Mouse (Mus musculus) neural tube, embryonic 15.5 days (tissue): ENCODE data around the gene Tmem89. TPM values are rescaled to one million over a fixed set of nuclear protein-coding genes. Genes with fewer than 3 reads are reported as not detected.
A peak's percentile ranks its signal among the peaks of the same experiment; 100 is the strongest.

Source experiments
- ATAC-seq: fragments of 200-750 bp; cut with Nextera tagmentation; 2 replicates; pipeline ENCODE4 v1.8.0; 2017; ENCODE audit warnings: mild to moderate bottlenecking, moderate TSS enrichment, moderate library complexity; ENCODE audit not compliant: low FRiP score
- H3K27ac ChIP-seq: fragments of 300-500 bp; sonication (generic); replicated peaks from 2 replicates; pipeline ENCODE4 v1.5.1; 2015; ENCODE audit warnings: mild to moderate bottlenecking, inconsistent platforms
- H3K27me3 ChIP-seq: fragments of 300-500 bp; sonication (generic); replicated peaks from 2 replicates; pipeline ENCODE4 v1.6.1; 2015; ENCODE audit warnings: inconsistent platforms
- H3K36me3 ChIP-seq: fragments of 300-500 bp; sonication (generic); 2 replicates; pipeline ENCODE4 v1.6.1; 2015; ENCODE audit warnings: inconsistent platforms
- H3K4me1 ChIP-seq: fragments of 300-500 bp; sonication (generic); 2 replicates; pipeline ENCODE4 v1.6.1; 2015; ENCODE audit warnings: inconsistent platforms
- H3K4me2 ChIP-seq: fragments of 300-500 bp; sonication (generic); 2 replicates; pipeline ENCODE4 v1.6.1; 2015; ENCODE audit warnings: inconsistent platforms, mild to moderate bottlenecking, moderate library complexity
- H3K4me3 ChIP-seq: fragments of 300-500 bp; sonication (generic); replicated peaks from 2 replicates; pipeline ENCODE4 v1.5.1; 2015; ENCODE audit warnings: mild to moderate bottlenecking, inconsistent platforms
- H3K9ac ChIP-seq: fragments of 300-500 bp; sonication (generic); replicated peaks from 2 replicates; pipeline ENCODE4 v1.6.1; 2015; ENCODE audit warnings: mild to moderate bottlenecking, inconsistent platforms
- H3K9me3 ChIP-seq: fragments of 300-500 bp; sonication (generic); replicated peaks from 2 replicates; pipeline ENCODE4 v1.6.1; 2016; ENCODE audit warnings: inconsistent platforms
- WGBS: fragments of 180-500 bp; shearing (Covaris S2); methylation state at CpG from one replicate; pipeline ENCODE4 v1.1.7; 2015; ENCODE audit warnings: mixed read lengths; 5-methylcytosine and 5-hydroxymethylcytosine counted together
- polyA plus RNA-seq: library from polyadenylated mRNA; unstranded; fragments of >200 nt; fragmentation: Nextera tagmentation; extraction: Ambion mirVana; gene quantifications from 2 replicates; pipeline ENCODE4 v1.2.1, GENCODE M21; 2015

Tmem89 gene
- polyA plus RNA-seq, 1 experiment from 2014 or later: not detected

DNA sequence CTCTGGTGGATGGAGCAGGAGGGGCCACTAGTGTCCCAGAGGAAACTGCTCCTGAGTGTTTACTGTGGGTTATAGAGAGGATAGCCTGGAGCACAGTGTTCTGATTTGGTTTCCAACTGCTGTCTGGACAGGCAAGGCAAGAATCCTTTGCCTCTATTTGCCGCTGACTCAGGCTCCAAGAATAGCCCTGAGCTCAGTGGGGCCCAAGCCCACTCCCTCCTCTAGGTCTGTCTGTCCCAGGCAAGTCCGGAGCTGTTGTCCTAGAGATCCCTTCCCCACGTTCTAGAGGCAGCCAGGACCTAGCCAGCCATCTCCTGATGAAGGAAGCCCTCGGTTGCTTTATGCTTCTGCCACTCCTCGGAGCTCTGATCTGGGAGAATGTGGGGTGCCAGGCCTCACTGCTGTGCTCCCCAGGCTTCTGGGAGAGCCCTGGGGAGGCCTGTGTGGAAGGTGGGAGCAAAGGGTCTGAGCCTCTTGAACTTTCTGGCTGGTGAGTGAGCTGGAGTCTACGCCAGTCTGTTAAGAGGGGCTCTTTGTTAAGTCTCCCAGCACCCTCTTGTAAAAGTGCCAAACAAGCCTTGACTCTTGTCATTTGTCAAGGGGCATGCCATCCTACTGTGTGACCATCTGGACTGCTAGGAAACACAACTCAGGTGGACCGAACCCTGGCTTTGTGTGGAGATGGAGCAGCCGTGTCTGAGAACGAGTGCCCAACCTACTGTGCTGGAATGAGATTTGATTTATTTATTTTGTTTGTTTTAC lies 35.7 kb downstream of the Tmem89 start:
- Histone ChIP-seq H3K9me3 (no peaks in the 10 kb centered on the region), H3K4me3 (no peak overlapping the region), H3K36me3 (peaks cover 52% of the 10 kb centered on the region), H3K4me1 (no peaks in the 10 kb centered on the region), H3K27ac (peak overlapping the region; percentile 45), H3K9ac (no peak overlapping the region), H3K27me3 (peaks cover 23% of the 10 kb centered on the region), H3K4me2 (no peak overlapping the region)
- WGBS: 86% methylated on average over 9 of the region's 9 CpGs
- no peak for ATAC-seq

DNA sequence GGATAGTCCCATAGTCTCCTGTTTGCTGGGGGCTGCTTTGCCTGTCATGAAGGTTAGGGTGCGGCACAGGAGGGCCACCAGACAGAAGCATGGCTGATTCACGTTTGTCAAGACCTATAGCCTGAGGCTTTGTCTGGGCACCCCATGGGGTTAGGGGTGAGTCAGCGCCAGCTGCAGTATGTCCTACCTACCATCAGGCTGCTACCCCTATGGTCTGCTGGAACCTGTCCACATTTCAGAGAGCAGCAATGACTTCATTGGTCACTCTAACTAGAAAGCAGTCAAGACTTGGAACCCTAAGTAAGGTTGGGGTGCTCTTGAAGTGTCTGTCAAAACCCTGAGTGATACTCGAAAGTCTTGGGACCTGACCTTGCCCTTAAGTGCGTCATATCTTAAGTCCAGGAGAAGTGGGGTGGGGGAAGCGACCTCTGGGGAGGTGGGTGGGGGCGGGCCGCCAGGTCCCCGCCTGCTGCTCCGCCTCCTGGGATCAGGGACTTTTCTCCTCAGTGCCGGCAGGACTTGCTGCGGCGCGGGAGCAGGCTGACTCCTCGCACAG lies 38.7 kb downstream of the Tmem89 start, which contains the start of gene Col7a1:
TSS of gene Col7a1 (plus strand) at position 506 of the 556 bp plus-strand sequence.
- no peak within 1 kb of the TSS for H3K9ac ChIP-seq
- peak within 1 kb of the TSS; percentile 19; the same call in 1 of the 2 replicates for H3K4me2 ChIP-seq
- WGBS: 13% methylated on average over 15 of the region's 15 CpGs

DNA sequence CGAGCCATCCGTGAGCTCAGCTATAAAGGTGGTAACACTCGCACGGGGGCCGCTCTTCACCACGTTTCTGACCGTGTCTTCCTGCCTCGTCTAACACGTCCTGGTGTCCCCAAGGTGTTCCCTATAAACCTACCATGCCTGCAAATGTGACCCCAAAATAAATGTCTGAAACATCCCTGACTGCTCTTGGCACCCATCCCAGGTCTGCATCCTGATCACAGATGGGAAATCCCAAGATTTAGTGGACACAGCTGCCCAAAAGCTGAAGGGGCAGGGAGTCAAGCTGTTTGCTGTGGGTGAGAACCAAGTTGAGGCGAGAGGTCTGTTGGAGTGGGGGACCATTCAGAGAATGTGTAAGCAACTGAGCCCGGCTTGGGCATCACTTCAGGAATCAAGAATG lies 40.8 kb downstream of the Tmem89 start:
- no peaks in the 10 kb centered on the region for H3K4me1 ChIP-seq
- peaks cover 23% of the 10 kb centered on the region for H3K27me3 ChIP-seq
- no peak overlapping the region for H3K4me3 ChIP-seq
- no peaks in the 10 kb centered on the region for H3K9me3 ChIP-seq
- no peak overlapping the region for H3K27ac ChIP-seq
- peaks cover 3% of the 10 kb centered on the region for H3K36me3 ChIP-seq
- 91% methylated on average over 11 of the region's 11 CpGs for WGBS
- no peak for ATAC-seq
- H3K9ac ChIP-seq: no peak overlapping the region
- H3K4me2 ChIP-seq: no peak overlapping the region

More for the DNA sequence above, 38.7 kb downstream of the Tmem89 start, which contains the start of gene Col7a1:
- Histone ChIP-seq H3K36me3 (peaks cover 24% of the 10 kb centered on the region), H3K27ac (no peak within 1 kb of the TSS), H3K4me1 (no peaks in the 10 kb centered on the region), H3K27me3 (peaks cover 23% of the 10 kb centered on the region), H3K9me3 (no peaks in the 10 kb centered on the region), H3K4me3 (no peak within 1 kb of the TSS)
- ATAC-seq: no peak

DNA sequence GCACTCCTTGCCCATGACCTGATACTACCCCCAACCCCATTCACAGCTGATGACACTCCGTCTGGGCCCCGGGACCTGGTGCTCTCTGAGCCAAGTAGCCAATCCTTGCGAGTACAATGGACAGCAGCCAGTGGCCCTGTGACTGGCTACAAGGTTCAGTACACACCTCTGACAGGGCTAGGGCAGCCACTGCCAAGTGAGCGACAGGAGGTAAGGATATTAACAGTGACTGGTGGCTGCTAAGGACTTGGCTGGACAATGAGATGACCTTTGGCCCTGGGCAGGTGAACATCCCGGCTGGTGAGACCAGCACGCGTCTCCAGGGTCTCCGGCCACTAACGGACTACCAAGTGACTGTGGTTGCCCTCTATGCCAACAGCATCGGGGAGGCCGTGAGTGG lies 41.4 kb downstream of the Tmem89 start:
- no peak overlapping the region for H3K4me2 ChIP-seq
- ATAC-seq: no peak

DNA sequence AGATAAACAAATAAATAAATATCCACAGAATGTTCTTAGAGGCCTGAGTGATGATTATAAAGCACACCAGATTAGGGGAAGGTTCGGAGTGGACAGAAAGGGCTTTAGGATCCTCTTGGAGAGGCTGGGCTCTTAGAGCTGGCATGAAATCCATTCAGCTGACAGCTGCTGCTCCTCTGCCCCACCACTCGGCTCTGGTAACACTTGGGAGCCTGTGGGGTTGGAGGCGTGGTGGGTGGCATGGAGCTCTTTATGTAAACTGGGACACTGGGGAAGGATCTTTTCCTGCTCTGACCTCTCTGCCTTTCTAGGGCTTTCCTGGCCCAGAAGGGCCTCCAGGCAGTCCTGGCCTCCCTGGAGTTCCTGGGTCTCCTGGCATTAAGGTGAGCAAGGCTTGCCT lies 49.2 kb downstream of the Tmem89 start:
- ATAC-seq: no peak
- Histone ChIP-seq H3K36me3 (no peaks in the 10 kb centered on the region), H3K27ac (no peak overlapping the region), H3K4me3 (no peak overlapping the region), H3K4me2 (no peak overlapping the region), H3K27me3 (no peaks in the 10 kb centered on the region), H3K9ac (no peak overlapping the region), H3K4me1 (no peaks in the 10 kb centered on the region), H3K9me3 (no peaks in the 10 kb centered on the region)
- WGBS: 83% methylated on average over 3 of the region's 3 CpGs

More for the DNA sequence above, 41.4 kb downstream of the Tmem89 start:
- H3K36me3 ChIP-seq: no peaks in the 10 kb centered on the region
- H3K27me3 ChIP-seq: peaks cover 23% of the 10 kb centered on the region
- H3K9me3 ChIP-seq: no peaks in the 10 kb centered on the region
- no peak overlapping the region for H3K4me3 ChIP-seq
- no peak overlapping the region for H3K9ac ChIP-seq
- WGBS: 92% methylated on average over 11 of the region's 11 CpGs
- no peaks in the 10 kb centered on the region for H3K4me1 ChIP-seq
- no peak overlapping the region for H3K27ac ChIP-seq

DNA sequence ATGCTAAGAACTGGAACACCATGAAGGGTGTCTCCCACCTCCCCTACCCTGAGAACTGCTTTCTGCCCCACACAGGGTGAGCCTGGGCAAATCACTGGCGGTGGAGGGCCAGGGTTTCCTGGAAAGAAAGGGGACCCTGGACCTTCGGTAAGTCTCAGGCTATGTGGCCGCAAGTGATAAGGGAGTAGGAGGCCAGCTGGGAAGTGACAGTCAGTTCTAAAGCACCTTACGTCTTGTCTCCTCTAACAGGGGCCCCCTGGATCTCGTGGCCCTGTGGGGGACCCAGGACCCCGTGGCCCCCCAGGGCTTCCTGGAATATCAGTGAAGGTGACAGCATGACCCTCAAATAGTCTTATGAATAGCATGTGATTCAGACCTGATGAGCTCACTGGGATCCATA lies 49.9 kb downstream of the Tmem89 start:
- H3K4me1 ChIP-seq: no peaks in the 10 kb centered on the region
- no peak overlapping the region for H3K9ac ChIP-seq
- no peaks in the 10 kb centered on the region for H3K27me3 ChIP-seq
- H3K4me3 ChIP-seq: no peak overlapping the region
- no peak overlapping the region for H3K27ac ChIP-seq
- no peaks in the 10 kb centered on the region for H3K9me3 ChIP-seq
- H3K4me2 ChIP-seq: no peak overlapping the region
- 87% methylated on average over 6 of the region's 6 CpGs for WGBS
- no peak for ATAC-seq
- H3K36me3 ChIP-seq: no peaks in the 10 kb centered on the region

Other genes with a start within 250 kb of the Tmem89 start
- 50.6 and 59.5 TPM in 2 replicates for gene Prkar2a, start 225.3 kb upstream of the Tmem89 start, polyA plus RNA-seq
- 187 and 210 TPM in 2 replicates for gene Ip6k2, start 130.8 kb upstream of the Tmem89 start, polyA plus RNA-seq
- gene Nckipsd, start 106.3 kb upstream of the Tmem89 start, polyA plus RNA-seq: 33.3 and 40.0 TPM in 2 replicates
- 8.2 and 10.8 TPM in 2 replicates for gene Celsr3, start 88.3 kb upstream of the Tmem89 start, polyA plus RNA-seq
- gene Slc26a6, start 61.3 kb upstream of the Tmem89 start, polyA plus RNA-seq: 16.8 and 18.6 TPM in 2 replicates
- gene Uqcrc1, start 22.0 kb downstream of the Tmem89 start, polyA plus RNA-seq: 511 and 515 TPM in 2 replicates
- 1.8 and 2.8 TPM in 2 replicates for gene Col7a1, start 39.0 kb downstream of the Tmem89 start, polyA plus RNA-seq
- gene Ucn2, start 71.4 kb downstream of the Tmem89 start, polyA plus RNA-seq: not detected in 2 replicates
- gene Pfkfb4, start 77.2 kb downstream of the Tmem89 start, polyA plus RNA-seq: 26.3 and 30.1 TPM in 2 replicates
- 78.4 and 93.0 TPM in 2 replicates for gene Shisa5, start 123.9 kb downstream of the Tmem89 start, polyA plus RNA-seq
- 13.9 and 15.6 TPM in 2 replicates for gene Trex1, start 145.1 kb downstream of the Tmem89 start, polyA plus RNA-seq
- 32.8 TPM in 2 replicates for gene Atrip, start 159.5 kb downstream of the Tmem89 start, polyA plus RNA-seq
- gene Ccdc51, start 167.9 kb downstream of the Tmem89 start, polyA plus RNA-seq: 12.2 and 13.7 TPM in 2 replicates
- 678 and 752 TPM in 2 replicates for gene Tma7, start 168.0 kb downstream of the Tmem89 start, polyA plus RNA-seq
- gene Plxnb1, start 180.8 kb downstream of the Tmem89 start, polyA plus RNA-seq: 11.6 and 13.7 TPM in 2 replicates
- gene Fbxw21, start 247.4 kb downstream of the Tmem89 start, polyA plus RNA-seq: not detected in 2 replicates